Comparison of ENCODE assay signal across 13 mouse cellular contexts in genomic region chr11:73323906-73324830, GRCm38 (mm10). TPM values are rescaled to one million over a fixed set of nuclear protein-coding genes. Genes with fewer than 3 reads are reported as not detected.
DNase-seq lines count a peak whose midpoint lies in the region; ATAC-seq and TF ChIP-seq lines count a peak whose summit lies in the region.
"Had no signal": no experiment of that assay in that cellular context is flagged by ENCODE, and none has a peak within 500 bp of the region (broad histone marks: within the 10 kb centered on the region; RNA-seq: fewer than 3 reads in every experiment).

No protein-coding gene starts in this region.

- H3K27ac ChIP-seq in intestine, postnatal 0 days (ENCODE audit: low read depth, low read length) = peak overlapping the region; percentile 47; the same call in 1 of the 2 replicates
- no peak overlapping the region for H3K27ac ChIP-seq in intestine, embryonic 15.5 days
- H3K27ac ChIP-seq: forebrain, embryonic 13.5 days; hindbrain, embryonic 13.5 days had no signal

- 47% methylated on average over 9 of the region's 9 CpGs for WGBS in intestine, postnatal 0 days
- 64% methylated on average over 9 of the region's 9 CpGs for WGBS in intestine, embryonic 15.5 days

- no peaks in the 10 kb centered on the region for H3K36me3 ChIP-seq in intestine, postnatal 0 days (ENCODE audit: control insufficient read depth, insufficient read depth)
- no peaks in the 10 kb centered on the region for H3K36me3 ChIP-seq in intestine, embryonic 15.5 days
- H3K36me3 ChIP-seq: hindbrain, embryonic 13.5 days had no signal

- 0 out of 2 replicates have a peak, but pooled peaks have one; percentile 25 for ATAC-seq in intestine, postnatal 0 days
- no peak for ATAC-seq in intestine, embryonic 15.5 days
- ATAC-seq: forebrain, embryonic 13.5 days had no signal

- no peaks in the 10 kb centered on the region for H3K27me3 ChIP-seq in intestine, postnatal 0 days (replicated peaks; ENCODE audit: control insufficient read depth, insufficient read depth, low read length)
- no peaks in the 10 kb centered on the region for H3K27me3 ChIP-seq in intestine, embryonic 15.5 days (replicated peaks)
- H3K27me3 ChIP-seq: forebrain, embryonic 13.5 days; hindbrain, embryonic 13.5 days had no signal

- peak; percentile 16 for DNase-seq in A20 (ENCODE audit: low read depth, low spot score)
- DNase-seq in brain, adult 2 months (ENCODE audit: low read depth, low spot score) = peak; percentile 52
- peak; percentile 7 for DNase-seq in lung, postnatal 25 days (ENCODE audit: low spot score)
- DNase-seq in thymus, postnatal 0 days (ENCODE audit: low spot score) = no peak
- DNase-seq in embryo, embryonic 10 days (ENCODE audit: low spot score) = no peak
- DNase-seq in ovary, postnatal 10 days (ENCODE audit: low spot score) = no peak
- DNase-seq: cerebellum, adult 11 months had no signal

- peak overlapping the region; percentile 24; the same call in 1 of the 2 replicates for H3K4me2 ChIP-seq in intestine, postnatal 0 days (replicated peaks; ENCODE audit: low read depth)
- H3K4me2 ChIP-seq in intestine, embryonic 15.5 days (replicated peaks) = no peak overlapping the region
- H3K4me2 ChIP-seq: forebrain, embryonic 13.5 days; hindbrain, embryonic 13.5 days had no signal

- no peak overlapping the region for H3K4me3 ChIP-seq in intestine, postnatal 0 days (ENCODE audit: low read depth, low read length)
- no peak overlapping the region for H3K4me3 ChIP-seq in intestine, embryonic 15.5 days (replicated peaks)
- H3K4me3 ChIP-seq: forebrain, embryonic 13.5 days; hindbrain, embryonic 13.5 days had no signal

- no peaks in the 10 kb centered on the region; the same call in 1 of the 2 replicates for H3K4me1 ChIP-seq in intestine, postnatal 0 days (replicated peaks; ENCODE audit: control insufficient read depth, insufficient read depth, low read length)
- 0 out of 2 replicates have a peak, but pooled peaks cover 4% of the 10 kb centered on the region for H3K4me1 ChIP-seq in intestine, embryonic 15.5 days (replicated peaks)
- H3K4me1 ChIP-seq: forebrain, embryonic 13.5 days; hindbrain, embryonic 13.5 days had no signal

- no peak for TF ChIP-seq CTCF in intestine, postnatal 0 days (IDR thresholded peaks at IDR 0.05; ENCODE audit: low read depth)

- H3K9ac ChIP-seq in intestine, postnatal 0 days (ENCODE audit: low read depth, low read length) = no peak overlapping the region
- no peak overlapping the region for H3K9ac ChIP-seq in intestine, embryonic 15.5 days
- H3K9ac ChIP-seq: forebrain, embryonic 13.5 days; hindbrain, embryonic 13.5 days had no signal

- no peaks in the 10 kb centered on the region for H3K9me3 ChIP-seq in intestine, postnatal 0 days (ENCODE audit: control insufficient read depth)
- H3K9me3 ChIP-seq in intestine, embryonic 15.5 days = no peaks in the 10 kb centered on the region
- H3K9me3 ChIP-seq: forebrain, embryonic 13.5 days; hindbrain, embryonic 13.5 days had no signal

RNA-seq across cellular contexts. Expression of gene Aspa, which starts 5.2 kb away (rescaled TPM):
- polyA plus RNA-seq in intestine, postnatal 0 days (2015; fragmentation: Nextera tagmentation; extraction: Ambion mirVana) = 8.4 and 13.5 TPM in 2 replicates
- 0.94 and 1.3 TPM in 2 replicates for polyA plus RNA-seq in intestine, embryonic 15.5 days (2015; fragmentation: Nextera tagmentation; extraction: Ambion mirVana)
- polyA plus RNA-seq in thymus, postnatal 0 days (2015; fragmentation: Nextera tagmentation; extraction: Ambion mirVana) = 0.62 and 0.96 TPM in 2 replicates
- polyA plus RNA-seq: forebrain, embryonic 13.5 days had no signal

RNA-seq across cellular contexts. Expression of gene Gm49340, which starts 5.4 kb away (rescaled TPM):
- not detected in 2 replicates for polyA plus RNA-seq in intestine, postnatal 0 days (2015; fragmentation: Nextera tagmentation; extraction: Ambion mirVana)
- not detected in 2 replicates for polyA plus RNA-seq in intestine, embryonic 15.5 days (2015; fragmentation: Nextera tagmentation; extraction: Ambion mirVana)
- polyA plus RNA-seq in thymus, postnatal 0 days (2015; fragmentation: Nextera tagmentation; extraction: Ambion mirVana) = not detected in 2 replicates
- polyA plus RNA-seq: embryonic facial prominence, embryonic 11.5 days; forebrain, embryonic 13.5 days; hindbrain, embryonic 13.5 days had no signal

RNA-seq across cellular contexts. Expression of gene Spata22, which starts 5.4 kb away (rescaled TPM):
- polyA plus RNA-seq in intestine, postnatal 0 days (2015; fragmentation: Nextera tagmentation; extraction: Ambion mirVana) = 0.14 and 0.16 TPM in 2 replicates
- 0.18 and 0.47 TPM in 2 replicates for polyA plus RNA-seq in intestine, embryonic 15.5 days (2015; fragmentation: Nextera tagmentation; extraction: Ambion mirVana)
- not detected in 2 replicates for polyA plus RNA-seq in thymus, postnatal 0 days (2015; fragmentation: Nextera tagmentation; extraction: Ambion mirVana)
- polyA plus RNA-seq: embryonic facial prominence, embryonic 11.5 days; forebrain, embryonic 13.5 days; hindbrain, embryonic 13.5 days had no signal

RNA-seq across cellular contexts. Expression of gene Olfr20, which starts 26.4 kb away (rescaled TPM):
- not detected in 2 replicates for polyA plus RNA-seq in intestine, postnatal 0 days (2015; fragmentation: Nextera tagmentation; extraction: Ambion mirVana)
- polyA plus RNA-seq in intestine, embryonic 15.5 days (2015; fragmentation: Nextera tagmentation; extraction: Ambion mirVana) = not detected in 2 replicates
- polyA plus RNA-seq in thymus, postnatal 0 days (2015; fragmentation: Nextera tagmentation; extraction: Ambion mirVana) = not detected in 2 replicates
- polyA plus RNA-seq: embryonic facial prominence, embryonic 11.5 days; forebrain, embryonic 13.5 days; hindbrain, embryonic 13.5 days had no signal

RNA-seq across cellular contexts. Expression of gene Olfr376, which starts 46.9 kb away (rescaled TPM):
- not detected in 2 replicates for polyA plus RNA-seq in intestine, postnatal 0 days (2015; fragmentation: Nextera tagmentation; extraction: Ambion mirVana)
- polyA plus RNA-seq in intestine, embryonic 15.5 days (2015; fragmentation: Nextera tagmentation; extraction: Ambion mirVana) = not detected in 2 replicates
- polyA plus RNA-seq in thymus, postnatal 0 days (2015; fragmentation: Nextera tagmentation; extraction: Ambion mirVana) = not detected in 2 replicates
- polyA plus RNA-seq: embryonic facial prominence, embryonic 11.5 days; forebrain, embryonic 13.5 days; gonadal fat pad, adult 2 months; hindbrain, embryonic 13.5 days had no signal

Comparison
In these comparisons a context has a peak if more than half of its experiments do, and no peak if none do; other contexts are left out.
1. DNase-seq: peak in A20 (single experiment), brain, adult 2 months (single experiment) and lung, postnatal 25 days (single experiment); none in thymus, postnatal 0 days (single experiment), embryo, embryonic 10 days (single experiment) and ovary, postnatal 10 days (single experiment).